Mouse (Mus musculus) liver, embryonic 13.5 days (tissue): ENCODE results near the gene Gm20716. TPM values are rescaled to one million over a fixed set of nuclear protein-coding genes. Genes with fewer than 3 reads are reported as not detected.

Experiments
- ATAC-seq: fragments of 200-750 bp; cut with Nextera tagmentation; 2 replicates; pipeline ENCODE4 v1.8.0; 2017; ENCODE audit warnings: low read depth, mild to moderate bottlenecking, moderate number of reproducible peaks, moderate library complexity
- DNase-seq: peaks from one replicate; pipeline ENCODE4 v3.0.0; 2022
- H3K27ac ChIP-seq: fragments of 300-500 bp; sonication (generic); 2 replicates; pipeline ENCODE4 v1.5.1; 2015; ENCODE audit warnings: moderate library complexity, mild to moderate bottlenecking, inconsistent platforms
- H3K27me3 ChIP-seq: fragments of 300-500 bp; sonication (generic); 2 replicates; pipeline ENCODE4 v1.6.1; 2015; ENCODE audit warnings: mild to moderate bottlenecking, inconsistent platforms
- H3K36me3 ChIP-seq: fragments of 300-500 bp; sonication (generic); 2 replicates; pipeline ENCODE4 v1.6.1; 2015; ENCODE audit warnings: mild to moderate bottlenecking, inconsistent platforms
- H3K4me1 ChIP-seq: fragments of 300-500 bp; sonication (generic); replicated peaks from 2 replicates; pipeline ENCODE4 v1.6.1; 2015; ENCODE audit warnings: inconsistent platforms
- H3K4me2 ChIP-seq: fragments of 300-500 bp; sonication (generic); 2 replicates; pipeline ENCODE4 v1.6.1; 2015; ENCODE audit warnings: inconsistent platforms, mild to moderate bottlenecking, moderate library complexity
- H3K4me3 ChIP-seq: fragments of 300-500 bp; sonication (generic); replicated peaks from 2 replicates; pipeline ENCODE4 v1.5.1; 2015; ENCODE audit warnings: mild to moderate bottlenecking, inconsistent platforms
- H3K9ac ChIP-seq: fragments of 300-500 bp; sonication (generic); 2 replicates; pipeline ENCODE4 v1.6.1; 2015; ENCODE audit warnings: mild to moderate bottlenecking, inconsistent platforms
- H3K9me3 ChIP-seq: fragments of 300-500 bp; sonication (generic); replicated peaks from 2 replicates; pipeline ENCODE4 v1.6.1; 2016; ENCODE audit warnings: inconsistent platforms
- WGBS: fragments of 180-500 bp; shearing (Covaris S2); methylation state at CpG from one replicate; pipeline ENCODE4 v1.1.7; 2015; ENCODE audit not compliant: insufficient replicate concordance; 5-methylcytosine and 5-hydroxymethylcytosine counted together
- polyA plus RNA-seq: library from polyadenylated mRNA; unstranded; fragments of >200 nt; fragmentation: Nextera tagmentation; extraction: Ambion mirVana; gene quantifications from 2 replicates; pipeline ENCODE4 v1.2.1, GENCODE M21; 2015

Gm20716 gene
- polyA plus RNA-seq, result 4.4 and 5.0 TPM in 2 replicates

DNA sequence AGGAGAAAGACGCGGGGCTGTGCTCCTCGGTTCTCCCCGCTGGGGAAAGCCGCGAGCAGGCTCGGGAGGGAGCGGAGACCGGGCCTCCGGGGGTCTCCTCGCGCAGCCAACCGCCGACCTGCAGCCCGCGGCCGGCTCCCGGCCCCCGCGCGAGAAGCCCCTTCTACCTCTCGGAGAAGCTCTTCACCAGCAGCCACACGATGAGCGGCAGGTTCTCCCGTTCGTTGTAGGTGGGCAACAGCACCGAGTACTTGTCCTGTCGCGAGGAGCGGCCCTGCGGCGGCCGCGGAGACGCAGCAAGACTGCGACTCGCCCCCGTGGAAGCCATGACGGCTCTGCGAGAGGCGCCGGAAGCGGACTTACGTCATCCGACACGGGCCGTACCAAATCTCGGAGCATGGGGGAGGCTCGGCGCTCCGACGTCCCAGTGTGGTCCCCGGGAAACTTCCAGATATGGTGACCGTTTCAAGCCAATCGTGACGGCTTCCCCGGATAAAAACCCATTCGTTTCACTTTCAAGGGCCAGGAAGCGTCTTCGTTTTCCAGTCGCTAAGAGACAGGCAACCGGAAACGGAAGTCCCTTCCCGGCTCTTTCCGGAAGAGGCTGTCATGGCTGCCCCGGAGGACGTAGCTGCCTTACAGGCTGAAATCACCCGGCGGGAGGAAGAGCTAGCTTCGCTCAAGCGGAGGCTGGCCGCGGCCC lies at the start of gene Gm20716, which contains the start of the genes Dpm1 and Mocs3:
Gm20716 (minus strand) TSS at position 339 of the 703 bp plus-strand sequence.
Dpm1 (minus strand) TSS at position 566 of the 703 bp plus-strand sequence.
Mocs3 (plus strand) TSS at position 597 of the 703 bp plus-strand sequence.
- Histone ChIP-seq H3K27ac (peak within 1 kb of the TSS; percentile 86), H3K4me2 (peak within 1 kb of the TSS; percentile 99), H3K9ac (peak within 1 kb of the TSS; percentile 97), H3K4me1 (peaks cover 46% of the 10 kb centered on the region), H3K36me3 (peaks cover 44% of the 10 kb centered on the region), H3K27me3 (no peaks in the 10 kb centered on the region), H3K9me3 (no peaks in the 10 kb centered on the region), H3K4me3 (peak within 1 kb of the TSS; percentile 100)
- ATAC-seq, result peak; percentile 83
- peak; percentile 77 for DNase-seq
- WGBS, result under 1% methylated on average over 73 of the region's 73 CpGs

DNA sequence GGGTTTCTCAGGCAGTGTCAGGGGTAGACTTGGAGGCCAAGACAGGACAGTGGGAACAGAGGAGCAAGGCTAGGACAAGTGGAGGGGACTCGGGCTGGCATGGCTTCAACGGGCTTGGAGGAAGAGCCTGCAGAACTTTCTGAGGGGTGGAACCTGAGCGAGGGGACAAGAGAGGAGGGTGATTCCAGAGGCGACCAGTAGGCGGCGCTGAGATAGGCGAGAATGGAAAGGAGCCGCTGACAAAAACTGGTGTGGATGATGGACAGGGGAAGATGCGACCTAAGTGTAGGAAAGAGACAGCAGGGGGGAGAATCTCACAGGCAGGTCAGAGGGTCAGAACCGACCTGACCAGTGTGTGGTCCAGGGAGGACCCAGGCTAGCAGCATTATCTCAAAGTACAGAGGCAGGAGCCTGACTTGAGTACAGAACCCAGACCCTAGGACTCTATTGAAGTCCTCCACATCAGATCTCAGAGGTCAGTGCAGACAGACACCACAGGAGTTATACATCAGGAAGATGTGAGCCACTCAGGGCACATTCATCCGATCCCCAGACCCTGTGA lies 44.3 kb upstream of the Gm20716 start:
- peaks cover 77% of the 10 kb centered on the region for H3K27me3 ChIP-seq

GRCm38 (mm10) chr2:168273387-168273786 lies 43.2 kb upstream of the Gm20716 start:
- no peak overlapping the region for H3K9ac ChIP-seq
- H3K4me1 ChIP-seq, result peaks cover 6% of the 10 kb centered on the region; the same call in 1 of the 2 replicates
- no peak overlapping the region for H3K4me3 ChIP-seq
- WGBS, result 7% methylated on average over 9 of the region's 9 CpGs
- no peak overlapping the region for H3K4me2 ChIP-seq
- no peaks in the 10 kb centered on the region for H3K9me3 ChIP-seq
- H3K27ac ChIP-seq, result no peak overlapping the region
- DNase-seq (no peak), ATAC-seq (no peak)
- H3K27me3 ChIP-seq, result peaks cover 77% of the 10 kb centered on the region
- H3K36me3 ChIP-seq, result no peaks in the 10 kb centered on the region

More for the DNA sequence above, 44.3 kb upstream of the Gm20716 start:
- H3K4me2 ChIP-seq, result no peak overlapping the region
- 3% methylated on average over 11 of the region's 11 CpGs for WGBS
- H3K9ac ChIP-seq, result no peak overlapping the region
- peaks cover 6% of the 10 kb centered on the region; the same call in 1 of the 2 replicates for H3K4me1 ChIP-seq
- DNase-seq (peak; percentile 15), ATAC-seq (no peak)
- no peak overlapping the region for H3K4me3 ChIP-seq
- no peaks in the 10 kb centered on the region for H3K9me3 ChIP-seq
- no peak overlapping the region for H3K27ac ChIP-seq
- H3K36me3 ChIP-seq, result no peaks in the 10 kb centered on the region

DNA sequence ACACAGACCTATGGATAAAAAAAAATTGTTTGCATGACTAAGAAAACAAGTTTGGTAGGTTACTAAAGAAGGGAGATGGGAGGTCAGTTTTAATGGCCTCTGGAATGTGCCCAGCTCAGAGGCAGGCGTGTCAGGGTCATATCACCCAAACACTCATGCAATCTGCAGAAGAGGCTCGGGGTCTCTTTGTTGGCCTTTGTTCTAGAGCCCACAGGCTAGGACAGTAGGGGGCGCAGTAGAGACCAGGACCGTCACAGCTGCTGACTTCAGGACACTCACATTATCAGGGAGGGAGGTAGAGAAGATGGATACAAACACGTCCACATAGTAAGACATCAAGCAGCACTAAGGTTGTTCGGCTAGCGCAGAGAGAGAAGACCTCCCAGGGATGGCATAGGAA lies 37.9 kb upstream of the Gm20716 start:
- no peak overlapping the region for H3K9ac ChIP-seq
- H3K9me3 ChIP-seq, result no peaks in the 10 kb centered on the region
- H3K4me3 ChIP-seq, result no peak overlapping the region
- no peaks in the 10 kb centered on the region for H3K36me3 ChIP-seq
- ATAC-seq, result no peak
- no peaks in the 10 kb centered on the region for H3K4me1 ChIP-seq
- H3K27ac ChIP-seq, result no peak overlapping the region
- 20% methylated on average over 7 of the region's 7 CpGs for WGBS
- H3K4me2 ChIP-seq, result no peak overlapping the region
- H3K27me3 ChIP-seq, result peaks cover 29% of the 10 kb centered on the region
- no peak for DNase-seq

GRCm38 (mm10) chr2:168260900-168261299 lies 30.7 kb upstream of the Gm20716 start:
- Histone ChIP-seq H3K4me2 (no peak overlapping the region), H3K36me3 (no peaks in the 10 kb centered on the region), H3K9me3 (no peaks in the 10 kb centered on the region), H3K4me3 (no peak overlapping the region), H3K9ac (no peak overlapping the region), H3K4me1 (no peaks in the 10 kb centered on the region), H3K27me3 (peaks cover 28% of the 10 kb centered on the region), H3K27ac (no peak overlapping the region)
- 70% methylated on average over 10 of the region's 10 CpGs for WGBS
- DNase-seq (no peak), ATAC-seq (no peak)

DNA sequence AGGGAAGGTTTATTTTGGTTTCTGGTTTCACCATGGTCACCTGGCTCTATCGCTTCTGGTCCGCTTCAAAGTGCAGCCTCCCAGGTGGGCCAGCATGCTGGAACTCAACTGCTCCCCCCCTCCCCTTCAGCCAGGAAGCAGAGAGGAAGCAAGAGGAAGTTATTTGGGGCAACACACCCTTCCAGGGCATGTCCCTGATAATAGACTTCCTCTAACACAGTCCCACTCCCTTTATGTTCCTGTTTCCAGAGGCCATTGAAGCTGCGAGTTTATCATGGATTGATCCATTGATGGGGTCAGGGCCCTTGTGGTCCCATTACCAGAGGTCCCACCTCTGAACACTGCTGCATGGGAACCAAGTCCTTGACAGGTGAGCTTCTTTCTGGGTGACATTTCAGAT lies 30.0 kb upstream of the Gm20716 start:
- Histone ChIP-seq H3K27ac (no peak overlapping the region), H3K9me3 (no peaks in the 10 kb centered on the region), H3K27me3 (peaks cover 28% of the 10 kb centered on the region), H3K4me3 (no peak overlapping the region), H3K36me3 (no peaks in the 10 kb centered on the region), H3K4me1 (no peaks in the 10 kb centered on the region), H3K9ac (no peak overlapping the region), H3K4me2 (no peak overlapping the region)
- no peak for ATAC-seq
- 35% methylated on average over 3 of the region's 3 CpGs for WGBS
- DNase-seq, result no peak

- no peaks in the 10 kb centered on the region for H3K9me3 ChIP-seq
- DNase-seq (no peak), ATAC-seq (no peak)
- no peaks in the 10 kb centered on the region for H3K4me1 ChIP-seq
- no peak overlapping the region for H3K4me3 ChIP-seq
- WGBS, result 59% methylated on average over 8 of the region's 8 CpGs
- H3K27me3 ChIP-seq, result peaks cover 32% of the 10 kb centered on the region
- H3K4me2 ChIP-seq, result no peak overlapping the region
- no peak overlapping the region for H3K27ac ChIP-seq
- no peak overlapping the region for H3K9ac ChIP-seq
- no peaks in the 10 kb centered on the region for H3K36me3 ChIP-seq
Observed at GRCm38 (mm10) chr2:168259046-168259445, 28.9 kb upstream of the Gm20716 start.

DNA sequence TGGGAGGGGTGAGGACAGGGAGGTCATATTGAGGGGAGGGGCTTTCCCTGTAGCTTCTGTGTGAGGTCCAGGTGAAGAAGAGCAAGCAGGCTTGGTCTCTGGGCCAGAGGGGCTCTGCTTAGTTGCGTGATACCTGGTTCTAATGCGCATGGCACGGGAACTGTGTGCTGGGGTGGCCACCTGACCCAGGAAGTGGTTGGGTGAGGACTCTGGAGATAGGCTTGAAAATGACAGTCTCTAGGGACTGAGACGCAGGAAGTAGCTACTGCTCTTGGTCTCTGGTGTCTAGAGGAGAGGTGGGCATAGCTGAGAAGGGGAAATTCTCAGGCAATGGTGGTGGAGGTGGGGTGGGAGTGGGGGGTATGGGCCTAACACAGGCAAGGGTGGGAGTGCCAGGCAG lies 27.0 kb upstream of the Gm20716 start:
- Histone ChIP-seq H3K27me3 (peaks cover 39% of the 10 kb centered on the region), H3K36me3 (no peaks in the 10 kb centered on the region), H3K27ac (no peak overlapping the region), H3K4me1 (no peaks in the 10 kb centered on the region), H3K4me2 (no peak overlapping the region), H3K9me3 (no peaks in the 10 kb centered on the region), H3K4me3 (no peak overlapping the region), H3K9ac (no peak overlapping the region)
- DNase-seq (no peak), ATAC-seq (no peak)
- WGBS, result 46% methylated on average over 4 of the region's 4 CpGs

- H3K27me3 ChIP-seq, result peaks cover 37% of the 10 kb centered on the region
- no peaks in the 10 kb centered on the region for H3K4me1 ChIP-seq
- H3K9ac ChIP-seq, result no peak overlapping the region
- ATAC-seq (no peak), DNase-seq (no peak)
- no peaks in the 10 kb centered on the region for H3K36me3 ChIP-seq
- H3K4me3 ChIP-seq, result no peak overlapping the region
- no peaks in the 10 kb centered on the region for H3K9me3 ChIP-seq
- H3K4me2 ChIP-seq, result no peak overlapping the region
- 55% methylated on average over 3 of the region's 3 CpGs for WGBS
- H3K27ac ChIP-seq, result no peak overlapping the region
Observed at GRCm38 (mm10) chr2:168256506-168256905, 26.3 kb upstream of the Gm20716 start.

DNA sequence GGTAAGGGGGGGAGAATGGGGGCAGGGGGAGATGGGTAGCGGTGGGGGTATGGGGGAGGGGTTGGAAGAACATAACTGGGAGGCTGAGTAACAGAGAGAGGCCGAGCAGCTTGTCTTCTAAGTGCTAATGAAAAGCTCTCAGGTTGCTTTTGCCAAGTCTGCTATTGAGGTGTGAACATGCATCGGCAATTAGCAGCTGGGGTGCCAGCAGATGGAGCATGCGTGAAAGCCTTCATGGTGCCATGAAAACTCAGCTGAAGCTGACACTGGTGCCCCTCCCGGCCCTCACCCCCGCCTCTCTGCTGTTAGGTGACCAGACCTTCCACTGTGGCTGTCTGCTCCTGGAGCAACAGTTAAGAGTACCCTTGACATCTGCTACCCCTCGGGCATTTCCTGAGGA lies 23.7 kb upstream of the Gm20716 start:
- no peak for DNase-seq

DNA sequence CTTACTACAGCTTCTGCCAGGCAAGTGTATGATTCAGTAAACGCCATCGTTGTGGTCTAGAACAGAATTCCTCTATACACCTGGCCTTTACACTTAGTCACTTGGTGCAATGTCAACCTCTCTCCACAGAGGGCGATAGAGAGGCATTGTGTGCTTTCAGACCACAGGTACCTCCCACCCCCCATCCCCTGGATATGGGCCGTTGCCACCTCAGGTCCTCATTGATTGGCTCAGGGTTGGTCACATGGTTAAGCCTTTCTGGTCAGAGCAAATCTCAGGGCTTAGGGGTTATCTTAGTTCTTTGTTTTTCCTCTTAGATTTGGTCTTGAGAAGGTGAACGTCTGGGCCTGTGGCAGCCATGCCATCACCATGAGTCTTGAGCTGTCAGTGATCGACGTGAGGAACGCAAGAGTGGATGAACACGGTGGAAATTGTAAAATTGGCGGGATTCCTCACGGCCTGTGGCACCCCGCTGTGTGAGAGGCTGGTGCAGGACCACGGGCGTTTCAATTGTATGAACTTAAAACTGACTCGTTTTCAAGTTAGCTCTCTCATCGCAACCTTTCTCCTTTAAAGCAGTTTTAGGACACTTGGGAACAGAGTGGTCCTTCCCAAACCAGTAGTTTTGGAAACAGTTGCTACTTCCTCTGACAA lies 22.6 kb upstream of the Gm20716 start:
- WGBS, result 12% methylated on average over 16 of the region's 16 CpGs
- DNase-seq (no peak), ATAC-seq (peak; percentile 35; the same call in 1 of the 2 replicates)
- no peaks in the 10 kb centered on the region for H3K4me1 ChIP-seq
- H3K27me3 ChIP-seq, result peaks cover 32% of the 10 kb centered on the region
- no peak overlapping the region for H3K9ac ChIP-seq
- H3K4me2 ChIP-seq, result no peak overlapping the region
- no peaks in the 10 kb centered on the region for H3K9me3 ChIP-seq
- H3K27ac ChIP-seq, result no peak overlapping the region
- H3K36me3 ChIP-seq, result no peaks in the 10 kb centered on the region
- H3K4me3 ChIP-seq, result no peak overlapping the region

More for the DNA sequence above, 23.7 kb upstream of the Gm20716 start:
- Histone ChIP-seq H3K4me3 (no peak overlapping the region), H3K4me2 (no peak overlapping the region), H3K27me3 (peaks cover 32% of the 10 kb centered on the region), H3K4me1 (no peaks in the 10 kb centered on the region), H3K9me3 (no peaks in the 10 kb centered on the region), H3K27ac (no peak overlapping the region), H3K9ac (no peak overlapping the region), H3K36me3 (no peaks in the 10 kb centered on the region)
- no peak for ATAC-seq
- 14% methylated on average over 7 of the region's 7 CpGs for WGBS
